Mouse (Mus musculus) inflammation-experienced regulatory T-cells, adult 16 weeks (primary cell): Measurements from ENCODE around the gene Omp. TPM values are rescaled to one million over a fixed set of nuclear protein-coding genes. Genes with fewer than 3 reads are reported as not detected.

Experiments used
- polyA plus RNA-seq: library from polyadenylated mRNA; unstranded; fragments of 100-300 nt; shearing (Covaris generic); gene quantifications from one replicate; pipeline ENCODE4 v1.2.1, GENCODE M21; 2017

Gene Omp
- polyA plus RNA-seq: not detected

DNA sequence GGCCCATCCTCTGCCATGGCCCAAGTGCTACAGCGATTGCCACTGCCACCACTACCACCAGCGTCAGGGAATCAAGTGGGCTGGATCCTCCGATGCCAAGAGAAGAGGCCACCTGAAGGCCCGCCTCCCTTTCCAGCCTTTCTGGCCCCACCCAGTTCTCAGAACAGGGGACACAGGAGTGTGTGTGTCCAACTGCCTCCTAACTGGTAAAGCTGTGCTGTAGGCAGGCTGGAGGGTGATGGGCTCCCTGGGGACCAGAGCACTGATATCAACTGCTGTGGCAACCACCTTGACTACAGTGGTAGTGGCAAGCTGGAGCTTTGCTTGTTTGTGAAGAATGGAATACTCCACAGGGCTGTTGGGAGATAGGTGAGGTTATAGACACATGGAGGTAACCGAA is at the start of gene Omp:
Gene Omp (minus strand): TSS at position 101 of the 400 bp plus-strand sequence.

DNA sequence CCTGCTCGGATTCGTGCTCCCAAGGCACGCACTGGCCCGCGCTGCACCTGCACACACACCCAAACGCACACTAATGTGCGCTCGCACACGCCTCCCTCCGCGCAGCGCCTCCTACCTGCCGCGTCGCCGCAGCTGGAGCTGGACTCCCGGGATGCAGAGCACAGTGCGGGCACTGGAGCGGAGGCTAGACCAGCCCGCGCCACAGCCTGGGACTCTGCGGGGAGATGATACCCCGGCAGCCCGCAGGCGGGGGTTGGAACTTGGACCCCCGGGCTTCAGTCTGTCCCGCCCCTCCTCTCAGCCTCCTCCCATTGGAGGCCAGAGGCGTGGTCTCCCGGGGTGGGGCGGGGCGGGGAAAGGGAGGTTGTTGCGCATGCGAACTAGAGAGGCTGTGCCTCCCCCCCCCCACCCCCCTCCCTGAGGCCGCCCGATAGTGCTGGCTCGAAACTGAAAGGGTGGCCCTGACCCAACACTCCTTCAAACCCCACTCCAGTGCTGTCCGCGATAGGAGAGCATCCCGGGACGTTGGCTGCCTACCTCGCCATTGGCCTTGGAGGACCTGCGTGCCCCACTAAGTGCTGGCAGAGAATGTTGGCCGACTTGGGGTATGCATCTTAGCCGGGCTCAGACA is 32.7 kb upstream of the Omp start, which contains the start of gene Capn5:
Gene Capn5 (minus strand): TSS at position 346 of the 631 bp plus-strand sequence.

GRCm38 (mm10) chr7:98119179-98119960 is 25.9 kb downstream of the Omp start, which contains the start of gene Myo7a:
Gene Myo7a (minus strand): TSS chr7:98119524.

Other genes starting within 250 kb of the Omp start
- gene Gdpd4, start 225.5 kb downstream of the Omp start, polyA plus RNA-seq: not detected
- gene Myo7a, start 26.0 kb downstream of the Omp start, polyA plus RNA-seq: 4.4 TPM
- gene Capn5, start 32.8 kb upstream of the Omp start, polyA plus RNA-seq: 3.2 TPM
- not detected for gene B3gnt6, start 54.0 kb upstream of the Omp start, polyA plus RNA-seq
- 20.0 TPM for gene Acer3, start 175.7 kb upstream of the Omp start, polyA plus RNA-seq
- not detected for gene Tsku, start 215.8 kb upstream of the Omp start, polyA plus RNA-seq